Mouse (Mus musculus): ENCODE measurements at regions not wholly inside any gene's neighbourhood (a gene's known extent, or its start where the extent isn't known, plus 50 kb on each side); places are given as distances from the start of the nearest gene placed in this dataset.

GRCm38 (mm10) chr12:47160626-47161025 lies 341.9 kb upstream of the Nova1 start:
- no peak for TF ChIP-seq CTCF (IDR thresholded peaks at IDR 0.05; ENCODE audit: low read depth, low read length)
- TF ChIP-seq POLR2A (IDR thresholded peaks at IDR 0.05; ENCODE audit: borderline replicate concordance, low read depth, low read length) = no peak
